Mouse (Mus musculus): Measurements from ENCODE around the gene Nkx2-9. TPM values are rescaled to one million over a fixed set of nuclear protein-coding genes. Genes with fewer than 3 reads are reported as not detected.

Nkx2-9 gene
- polyA plus RNA-seq, 1 experiment from 2014 or later = 0.15 TPM

DNA sequence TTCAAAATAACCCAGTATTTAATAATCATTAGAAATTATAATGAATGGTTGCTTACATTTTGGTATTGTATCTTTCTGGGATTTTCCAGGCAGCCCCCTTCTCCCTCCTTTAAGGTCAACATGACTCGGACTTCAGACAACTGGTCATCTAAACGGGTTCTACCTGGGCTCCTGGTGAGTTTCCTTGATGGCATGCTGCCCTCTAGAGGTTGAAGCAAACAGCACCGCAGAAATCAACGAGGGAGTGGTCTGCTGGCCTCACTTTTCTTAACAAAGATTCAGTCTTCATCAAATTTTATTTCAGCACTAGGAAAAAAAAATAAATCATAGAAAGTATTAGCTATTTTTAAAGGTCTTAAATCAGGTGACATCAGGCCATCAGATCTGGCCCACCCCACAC is 21.4 kb downstream of the Nkx2-9 start:
- Histone ChIP-seq H3K9me3 (no peaks in the 10 kb centered on the region), H3K4me2 (no peak overlapping the region), H3K27ac (replicated peaks) (no peak overlapping the region), H3K4me3 (no peak overlapping the region), H3K27me3 (replicated peaks) (peaks cover 22% of the 10 kb centered on the region), H3K9ac (no peak overlapping the region), H3K4me1 (no peaks in the 10 kb centered on the region), H3K36me3 (no peaks in the 10 kb centered on the region)
- ATAC-seq (ENCODE audit: extremely low read depth, insufficient number of reproducible peaks, low FRiP score, low TSS enrichment) = no peak
- 6% methylated on average over 4 of the region's 4 CpGs for WGBS

DNA sequence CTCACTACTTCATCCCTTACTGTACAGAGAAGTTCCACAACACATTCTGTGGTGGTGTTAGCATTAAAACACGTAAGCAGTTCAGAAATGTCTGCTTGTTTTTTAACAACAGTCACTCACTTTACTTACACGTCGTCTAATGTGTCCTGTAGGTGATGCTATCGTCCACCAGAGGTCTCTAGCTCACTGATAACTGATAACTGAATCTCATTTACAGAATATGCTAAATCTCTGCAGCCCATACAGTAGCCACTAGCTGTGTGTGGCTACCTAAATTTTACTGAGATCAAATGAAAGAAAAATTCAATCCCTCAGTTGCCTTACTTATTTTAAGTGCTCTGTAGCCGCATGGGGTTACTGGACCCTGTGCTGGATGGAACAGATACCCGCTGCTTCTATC is 25.3 kb downstream of the Nkx2-9 start:
- Histone ChIP-seq H3K27me3 (replicated peaks) (peaks cover 16% of the 10 kb centered on the region), H3K4me1 (no peaks in the 10 kb centered on the region), H3K9ac (no peak overlapping the region), H3K36me3 (no peaks in the 10 kb centered on the region), H3K4me2 (no peak overlapping the region), H3K4me3 (no peak overlapping the region), H3K9me3 (no peaks in the 10 kb centered on the region), H3K27ac (replicated peaks) (no peak overlapping the region)
- no peak for ATAC-seq (ENCODE audit: extremely low read depth, insufficient number of reproducible peaks, low FRiP score, low TSS enrichment)
- WGBS = 27% methylated on average over 6 of the region's 6 CpGs

Other genes with a start within 250 kb of the Nkx2-9 start
- 1.6 and 2.8 TPM in 2 replicates for gene Nkx2-1, start 76.4 kb downstream of the Nkx2-9 start, polyA plus RNA-seq (2015; fragmentation: Nextera tagmentation; extraction: Ambion mirVana)
- gene Pax9, start 78.5 kb upstream of the Nkx2-9 start, polyA plus RNA-seq (2015; fragmentation: Nextera tagmentation; extraction: Ambion mirVana) = 0.08 and 0.28 TPM in 2 replicates